Mouse (Mus musculus): ENCODE measurements at regions not wholly inside any gene's neighbourhood (a gene's known extent, or its start where the extent isn't known, plus 50 kb on each side); places are given as distances from the start of the nearest gene placed in this dataset.
"Not testable (repeated sequence)": the region's sequence is repeated elsewhere in the genome, so short reads cannot be mapped to it uniquely, and the experiment has no call there.

- no peak for DNase-seq (ENCODE audit: low spot score in 2 of 2)
Observed at GRCm38 (mm10) chr3:138609749-138610148, 83.8 kb downstream of the Eif4e start.

GRCm38 (mm10) chr3:138612884-138613653, 87.1 kb downstream of the Eif4e start:
- DNase-seq (ENCODE audit: low spot score in 2 of 2): peak in 1 of 2 experiments; percentile 31

- no peak for DNase-seq (ENCODE audit: low spot score in 2 of 2)
Observed at GRCm38 (mm10) chr3:138613680-138614079, 87.7 kb downstream of the Eif4e start.

GRCm38 (mm10) chr3:138614899-138615298, 88.9 kb downstream of the Eif4e start:
- DNase-seq (ENCODE audit: low spot score in 2 of 2): no peak

- DNase-seq (ENCODE audit: low spot score in 2 of 2): no peak
Observed at GRCm38 (mm10) chr3:138620263-138620662, 94.3 kb downstream of the Eif4e start.

GRCm38 (mm10) chr3:138624128-138624527, 98.1 kb downstream of the Eif4e start:
- DNase-seq (ENCODE audit: low spot score in 2 of 2): no peak

GRCm38 (mm10) chr3:138626230-138626629, 100.3 kb downstream of the Eif4e start:
- DNase-seq (ENCODE audit: low spot score in 2 of 2): peak in 1 of 2 experiments; percentile 57

GRCm38 (mm10) chr3:138630231-138630630, 104.3 kb downstream of the Eif4e start:
- no peak for DNase-seq (ENCODE audit: low spot score in 2 of 2)

GRCm38 (mm10) chr3:138632086-138632485, 106.1 kb downstream of the Eif4e start:
- DNase-seq (ENCODE audit: low spot score in 2 of 2): no peak

- DNase-seq (ENCODE audit: low spot score in 2 of 2): no peak
Observed at GRCm38 (mm10) chr3:138642026-138642425, 100.0 kb upstream of the Tspan5 start.

GRCm38 (mm10) chr3:138643951-138644285, 98.1 kb upstream of the Tspan5 start:
- DNase-seq (ENCODE audit: low spot score in 2 of 2): no peak

- DNase-seq (ENCODE audit: low spot score in 2 of 2): peak in 1 of 2 experiments; percentile 35
Observed at GRCm38 (mm10) chr3:138644286-138644951, 97.6 kb upstream of the Tspan5 start.

GRCm38 (mm10) chr3:138645320-138645719, 96.7 kb upstream of the Tspan5 start:
- peak; percentile 40 to 43 for DNase-seq (ENCODE audit: low spot score in 2 of 2)

GRCm38 (mm10) chr3:138649699-138650098, 92.3 kb upstream of the Tspan5 start:
- DNase-seq (ENCODE audit: low spot score in 2 of 2): no peak

GRCm38 (mm10) chr3:138650671-138651070, 91.3 kb upstream of the Tspan5 start:
- not testable (repeated sequence) for DNase-seq (ENCODE audit: low spot score in 2 of 2)

GRCm38 (mm10) chr3:138651361-138652205, 90.4 kb upstream of the Tspan5 start:
- DNase-seq (ENCODE audit: low spot score in 2 of 2): no peak

- no peak for DNase-seq (ENCODE audit: low spot score in 2 of 2)
Observed at GRCm38 (mm10) chr3:138652206-138652605, 89.8 kb upstream of the Tspan5 start.

GRCm38 (mm10) chr3:138652685-138653084, 89.3 kb upstream of the Tspan5 start:
- DNase-seq (ENCODE audit: low spot score in 2 of 2): no peak

GRCm38 (mm10) chr3:138653549-138654246, 88.3 kb upstream of the Tspan5 start:
- no peak for DNase-seq (ENCODE audit: low spot score in 2 of 2)

- DNase-seq (ENCODE audit: low spot score in 2 of 2): no peak
Observed at GRCm38 (mm10) chr3:138654610-138655371, 87.2 kb upstream of the Tspan5 start.

- no peak for DNase-seq (ENCODE audit: low spot score in 2 of 2)
Observed at GRCm38 (mm10) chr3:138655479-138655878, 86.5 kb upstream of the Tspan5 start.

Measured in frontal cortex, postnatal 36 days (tissue).